Mouse (Mus musculus) layer of hippocampus, adult 2 months (tissue): ENCODE data around the gene Manf. TPM values are rescaled to one million over a fixed set of nuclear protein-coding genes. Genes with fewer than 3 reads are reported as not detected.

ENCODE experiments used
- DNase-seq, 2 experiments: peaks; one replicate each; pipeline ENCODE4 v3.0.0; 2022; ENCODE audit warnings: low spot score in 2 of 2
- H3K27ac ChIP-seq: fragments of 200-600 bp; 2 replicates; pipeline ENCODE4 v1.8.1; 2022
- H3K4me3 ChIP-seq: fragments of 200-600 bp; 2 replicates; pipeline ENCODE4 v1.8.1; 2022; ENCODE audit warnings: mild to moderate bottlenecking
- CTCF ChIP-seq: fragments of 200-600 bp; conservative IDR thresholded peaks from 2 replicates; pipeline ENCODE4 v1.8.1; 2022; ENCODE audit warnings: antibody characterized with exemption, mild to moderate bottlenecking, moderate library complexity
- total RNA-seq, 2 experiments: library from RNA; stranded (reverse); gene quantifications; 2 replicates each; pipeline ENCODE4 v1.2.3; 2021

Gene Manf
- total RNA-seq, 2 experiments from 2014 or later = 121 to 126 TPM

DNA sequence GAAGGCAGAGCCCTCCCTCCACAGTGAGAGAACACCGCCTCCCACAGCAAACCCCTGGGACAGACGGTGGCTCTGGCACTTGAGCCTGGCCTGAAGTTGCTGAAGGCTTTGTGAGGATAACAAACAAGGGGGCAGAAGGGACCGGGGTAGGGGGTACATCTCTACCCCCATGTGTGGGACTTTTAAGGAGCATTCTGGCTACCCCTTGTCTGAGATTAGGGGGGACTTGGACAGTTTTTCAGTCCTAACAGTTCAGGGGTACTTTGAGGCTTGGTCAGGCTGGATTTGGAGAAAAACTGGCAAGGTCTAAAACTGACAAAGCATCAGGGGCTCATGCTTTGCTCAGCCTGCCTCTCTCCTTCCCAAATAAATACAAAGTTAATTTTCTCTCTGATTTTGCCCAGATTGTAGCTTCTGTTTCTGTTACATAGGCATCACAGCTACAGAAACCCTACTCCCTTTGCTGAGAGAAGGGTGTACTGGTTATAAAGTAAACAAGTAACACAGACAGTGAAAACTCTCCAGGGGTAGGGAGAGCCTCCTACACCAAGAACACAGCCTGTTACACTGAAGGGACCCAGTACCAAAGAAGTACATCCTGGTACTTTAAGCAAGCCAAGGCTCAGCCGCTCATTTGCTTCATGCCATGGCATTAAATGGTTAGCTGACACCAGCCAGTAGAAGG, 10.6 kb downstream of the Manf start:
- H3K27ac ChIP-seq = peak overlapping the region; percentile 43; the same call in 1 of the 2 replicates

DNA sequence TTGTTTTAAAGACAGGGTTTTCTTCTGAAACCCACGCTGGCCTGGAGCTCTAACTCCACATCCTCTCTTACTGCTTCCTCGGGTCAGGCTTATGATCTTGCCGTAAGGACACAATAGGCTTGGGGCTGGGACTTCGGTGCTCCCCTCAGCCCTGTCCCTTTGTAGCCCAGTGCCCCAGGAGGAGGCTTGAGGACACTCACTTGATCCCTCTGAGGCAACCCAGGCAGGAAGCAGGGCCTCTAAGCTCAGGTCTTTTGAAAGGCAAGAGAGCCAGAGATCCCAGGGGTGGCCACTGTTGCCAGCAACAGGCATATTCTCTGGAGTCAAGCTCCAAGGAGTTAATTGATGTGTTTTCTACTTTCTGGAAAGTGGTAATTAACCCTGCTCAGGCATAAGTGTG, 12.3 kb downstream of the Manf start:
- Histone ChIP-seq H3K27ac (no peak overlapping the region), H3K4me3 (no peak overlapping the region)
- DNase-seq = no peak
- TF ChIP-seq CTCF = no peak

More for the DNA sequence above, 10.6 kb downstream of the Manf start:
- TF ChIP-seq CTCF = no peak
- H3K4me3 ChIP-seq = no peak overlapping the region
- no peak for DNase-seq

DNA sequence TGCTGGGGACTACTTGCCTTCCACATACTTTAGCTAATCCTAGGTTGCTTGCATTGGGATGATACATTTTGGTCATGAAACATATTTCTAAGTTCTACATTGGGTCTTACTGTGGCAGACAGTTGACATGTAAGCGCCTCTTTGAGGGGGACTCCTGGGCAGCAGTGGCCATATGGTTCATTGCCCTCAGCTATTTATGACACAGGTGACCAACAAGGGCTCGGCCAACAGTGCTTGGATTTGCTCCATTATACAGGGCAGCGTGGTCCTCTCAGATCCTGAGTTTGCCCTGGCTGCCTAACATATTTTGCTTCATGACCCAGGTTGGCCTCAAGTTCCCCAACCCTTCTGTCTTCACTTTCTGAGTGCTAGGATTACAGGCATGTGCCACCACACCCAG, 15.1 kb downstream of the Manf start:
- no peak overlapping the region for H3K27ac ChIP-seq
- no peak for TF ChIP-seq CTCF
- DNase-seq = no peak

DNA sequence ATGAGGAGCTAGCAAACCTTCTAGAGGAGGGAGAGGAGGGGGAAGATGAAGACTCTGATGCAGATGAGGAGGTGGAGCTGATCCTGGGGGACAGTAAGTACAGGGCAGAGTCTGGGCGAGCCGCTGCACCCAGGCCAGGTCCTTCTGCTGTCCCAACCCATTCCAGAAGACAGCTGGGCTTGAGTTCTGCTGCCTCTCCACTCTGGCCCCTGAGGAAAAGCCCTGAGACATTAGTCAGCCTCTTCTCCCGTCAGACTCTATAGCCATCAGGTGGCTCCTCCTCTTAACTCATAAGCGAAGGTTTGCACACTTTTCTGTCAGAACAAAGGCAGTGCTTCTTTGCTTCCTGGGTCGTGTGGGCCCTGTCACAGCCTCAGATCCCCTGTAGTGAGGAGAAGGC, 17.6 kb downstream of the Manf start:
- no peak for DNase-seq
- Histone ChIP-seq H3K4me3 (no peak overlapping the region), H3K27ac (no peak overlapping the region)
- no peak for TF ChIP-seq CTCF

More for the DNA sequence above, 15.1 kb downstream of the Manf start:
- H3K4me3 ChIP-seq = no peak overlapping the region

DNA sequence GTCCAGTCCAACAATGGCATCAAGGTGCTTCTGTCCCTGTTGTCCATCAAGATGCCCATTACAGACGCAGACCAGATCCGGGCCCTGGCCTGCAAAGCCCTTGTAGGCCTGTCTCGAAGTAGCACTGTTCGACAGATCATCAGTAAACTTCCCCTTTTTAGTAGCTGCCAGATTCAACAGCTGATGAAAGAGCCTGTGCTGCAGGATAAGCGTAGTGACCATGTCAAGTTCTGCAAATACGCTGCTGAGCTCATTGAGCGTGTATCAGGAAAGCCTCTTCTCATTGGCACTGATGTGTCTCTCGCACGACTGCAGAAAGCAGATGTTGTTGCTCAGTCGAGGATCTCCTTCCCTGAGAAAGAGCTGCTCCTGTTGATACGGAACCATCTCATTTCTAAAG, 33.7 kb downstream of the Manf start:
- no peak overlapping the region for H3K4me3 ChIP-seq
- H3K27ac ChIP-seq = no peak overlapping the region
- no peak for TF ChIP-seq CTCF
- no peak for DNase-seq

DNA sequence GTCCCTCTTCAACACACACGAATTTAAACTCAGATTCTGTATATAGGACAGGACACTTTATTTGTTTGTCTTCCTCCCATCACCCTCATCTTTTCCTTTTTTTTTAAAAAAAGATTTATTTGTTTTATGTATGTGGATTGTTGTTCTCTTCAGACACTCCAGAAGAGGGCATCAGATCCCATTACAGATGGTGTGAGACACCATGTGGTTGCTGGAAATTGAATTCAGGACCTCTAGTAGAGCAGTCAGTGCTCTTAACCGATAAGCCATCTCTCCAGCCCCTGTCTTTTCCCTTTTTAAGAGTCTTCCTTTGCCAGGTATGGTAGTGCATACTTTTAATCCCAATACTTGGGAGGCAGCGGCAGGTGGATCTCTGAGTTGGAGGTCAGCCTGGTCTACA, 35.1 kb downstream of the Manf start:
- no peak for DNase-seq
- Histone ChIP-seq H3K27ac (no peak overlapping the region), H3K4me3 (no peak overlapping the region)
- TF ChIP-seq CTCF = peak; percentile 55

DNA sequence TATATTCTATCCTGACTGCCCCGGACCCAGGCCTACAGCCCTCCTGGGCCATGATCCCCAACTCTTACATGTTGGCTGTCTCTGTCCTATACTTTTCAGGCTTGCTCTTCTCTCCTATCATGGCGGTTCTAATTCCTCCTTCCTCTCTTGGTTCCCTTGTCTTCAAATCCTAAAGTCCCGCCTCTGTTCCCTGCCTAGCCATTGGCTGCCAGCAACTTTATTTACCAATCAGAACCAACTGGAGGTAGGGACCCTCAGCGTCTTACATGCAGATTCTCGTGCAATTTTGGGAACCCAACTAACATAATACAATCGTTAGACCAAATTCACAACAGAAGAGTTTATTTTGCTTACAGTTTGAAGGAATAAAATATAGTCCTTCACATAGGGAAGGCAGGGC, 49.0 kb downstream of the Manf start:
- DNase-seq = no peak
- no peak overlapping the region for H3K27ac ChIP-seq
- TF ChIP-seq CTCF = no peak
- H3K4me3 ChIP-seq = no peak overlapping the region

DNA sequence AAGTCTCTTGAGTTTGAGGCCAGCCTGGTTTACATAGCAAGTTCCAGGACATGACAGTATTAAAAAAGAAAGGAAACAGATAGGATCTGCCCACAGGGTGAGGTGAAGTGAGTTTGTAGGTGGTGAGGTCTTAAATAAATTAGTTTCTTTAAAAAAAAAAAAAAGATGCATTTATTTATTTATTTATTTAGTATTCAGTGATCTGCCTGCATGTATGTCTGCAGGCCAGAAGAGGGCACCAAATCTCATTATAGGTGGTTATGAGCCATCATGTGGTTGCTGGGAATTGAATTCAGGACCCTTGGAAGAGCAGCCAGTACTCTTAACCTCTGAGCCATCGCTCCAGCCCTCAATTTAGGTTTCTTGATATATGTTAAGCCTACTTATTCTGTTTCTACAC, 51.2 kb downstream of the Manf start:
- TF ChIP-seq CTCF = peak; percentile 64
- DNase-seq = no peak
- H3K4me3 ChIP-seq = no peak overlapping the region
- H3K27ac ChIP-seq = no peak overlapping the region

DNA sequence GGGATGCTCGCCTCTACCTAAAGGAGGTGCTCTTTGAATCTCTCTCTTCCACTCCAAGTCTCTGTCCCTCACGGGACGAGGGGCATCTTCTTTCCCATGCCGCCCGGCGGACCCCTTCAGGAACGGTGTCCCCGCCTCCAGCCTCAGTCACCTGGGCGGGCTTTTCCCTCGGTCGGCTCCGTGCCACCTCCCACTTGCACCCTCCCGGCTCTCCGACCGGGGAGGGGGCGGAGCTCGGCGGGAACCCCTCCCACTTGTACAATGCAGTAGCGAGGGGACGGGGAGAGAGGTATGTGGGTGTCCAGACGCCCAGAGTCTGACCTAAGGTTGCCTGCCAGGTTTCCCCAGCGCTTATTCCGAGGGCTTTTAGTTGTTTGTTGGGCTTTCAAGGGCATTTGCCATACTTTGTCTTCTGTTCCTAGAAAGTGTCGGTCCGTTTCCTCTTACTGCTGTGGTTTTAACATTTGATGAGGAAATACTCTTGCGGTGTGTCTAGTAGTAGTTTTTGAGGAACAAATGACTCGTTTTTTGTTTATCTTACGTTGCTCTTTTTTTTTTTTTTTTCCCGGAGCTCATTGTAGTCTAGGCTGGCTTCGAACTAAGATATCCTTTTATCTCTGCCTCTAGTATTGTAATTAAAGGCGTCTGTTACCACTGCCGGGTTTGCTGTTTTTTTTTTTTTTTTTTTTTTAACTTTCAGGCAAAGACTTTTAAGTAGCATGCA, 69.2 kb downstream of the Manf start:
- peak overlapping the region; percentile 85 for H3K27ac ChIP-seq
- peak overlapping the region; percentile 86 for H3K4me3 ChIP-seq
- TF ChIP-seq CTCF = no peak; the same call in 1 of the 2 replicates
- peak; percentile 66 to 71 for DNase-seq

DNA sequence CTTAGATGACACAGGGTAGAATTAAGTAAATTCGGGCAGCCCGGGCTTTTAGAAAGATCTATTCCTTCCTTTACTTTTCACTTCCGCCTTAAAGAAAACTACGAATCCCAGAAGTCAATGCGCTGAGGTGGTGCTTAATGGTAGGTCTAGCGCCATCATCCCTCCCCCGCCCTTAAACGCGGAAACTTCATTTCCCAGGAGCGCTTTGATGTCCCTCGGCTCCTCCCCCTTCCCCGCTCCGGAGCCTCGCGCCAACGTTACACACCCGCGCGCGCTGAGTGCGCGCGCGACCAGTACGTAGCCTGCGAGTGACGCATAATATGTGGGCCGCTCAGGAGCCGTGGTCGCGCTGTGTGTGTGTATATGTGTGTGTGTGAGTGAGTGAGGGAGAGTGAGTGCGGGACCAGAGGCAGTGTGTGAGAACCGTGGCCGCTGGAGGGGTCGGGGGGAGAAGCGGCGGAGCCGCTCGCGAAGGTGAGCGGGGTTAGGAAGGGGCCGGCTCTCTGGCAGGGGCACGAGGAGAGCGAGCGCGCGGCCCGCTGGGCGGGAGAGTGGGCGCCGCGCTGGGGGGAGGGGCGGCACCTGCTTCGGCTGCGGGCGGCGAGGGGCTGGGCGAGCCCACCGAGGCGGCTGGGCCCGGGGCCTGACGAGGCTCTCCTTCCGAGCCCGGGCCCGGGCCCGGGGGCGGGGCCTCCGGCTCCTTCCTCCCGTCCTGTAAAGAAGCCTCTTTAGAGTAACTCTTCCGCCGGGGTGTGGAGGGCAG, 70.0 kb downstream of the Manf start, which contains the start of gene Dcaf1:
Gene Dcaf1, plus strand, starts transcription at position 257 of the 763 bp plus-strand sequence.
- DNase-seq = peak; percentile 91 to 96
- TF ChIP-seq CTCF = no peak
- peak within 1 kb of the TSS; percentile 85 for H3K27ac ChIP-seq
- H3K4me3 ChIP-seq = peak within 1 kb of the TSS; percentile 86

DNA sequence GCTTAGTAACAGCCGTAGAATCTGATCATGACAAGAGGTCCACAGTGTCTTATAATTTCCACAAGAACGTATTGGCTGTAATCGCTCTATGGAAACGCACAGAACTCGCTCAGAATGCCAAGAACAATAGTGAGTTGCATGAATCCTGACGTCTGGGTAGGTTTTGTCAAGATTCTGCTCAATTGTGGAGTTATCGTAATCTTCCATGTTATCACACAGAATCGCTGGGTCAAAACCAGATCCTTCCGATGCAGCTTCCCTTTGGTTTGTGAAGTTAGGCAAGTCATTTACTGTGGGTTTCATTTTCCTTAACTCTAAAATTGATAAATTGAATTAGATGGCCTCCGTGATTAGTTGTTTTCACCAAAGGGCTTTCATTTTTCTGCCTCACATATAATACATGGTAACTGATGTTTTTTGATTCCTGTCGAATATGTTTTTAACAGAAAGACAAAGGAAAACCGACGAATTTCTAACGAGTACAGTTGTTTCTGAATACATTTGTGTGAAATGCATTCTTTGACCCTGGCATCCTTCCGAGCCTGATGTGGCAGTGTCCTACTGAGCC, 70.6 kb downstream of the Manf start:
- H3K27ac ChIP-seq = peak overlapping the region; percentile 74
- TF ChIP-seq CTCF = no peak
- no peak for DNase-seq
- H3K4me3 ChIP-seq = peak overlapping the region; percentile 86

DNA sequence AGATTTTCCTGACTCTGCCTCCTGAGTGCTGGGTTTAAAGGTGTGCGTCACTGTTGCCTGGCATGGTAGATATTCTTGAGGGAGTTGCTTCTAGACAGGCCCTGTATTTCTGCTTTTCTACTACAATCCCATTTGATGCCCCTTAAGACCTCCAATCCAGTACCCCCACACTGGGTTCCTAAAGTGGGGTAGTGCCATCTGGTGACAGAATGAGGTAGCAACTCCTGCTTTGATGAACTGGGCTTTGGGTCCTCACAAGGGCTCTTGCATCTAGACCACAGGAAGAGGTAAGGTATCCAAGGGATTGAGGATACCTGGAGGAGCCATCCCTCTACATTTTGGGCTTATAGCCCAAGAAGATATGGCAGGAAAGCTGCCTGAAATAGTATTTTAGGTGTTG, 72.6 kb downstream of the Manf start:
- no peak overlapping the region for H3K27ac ChIP-seq
- TF ChIP-seq CTCF = peak; percentile 69
- H3K4me3 ChIP-seq = no peak overlapping the region
- no peak for DNase-seq

DNA sequence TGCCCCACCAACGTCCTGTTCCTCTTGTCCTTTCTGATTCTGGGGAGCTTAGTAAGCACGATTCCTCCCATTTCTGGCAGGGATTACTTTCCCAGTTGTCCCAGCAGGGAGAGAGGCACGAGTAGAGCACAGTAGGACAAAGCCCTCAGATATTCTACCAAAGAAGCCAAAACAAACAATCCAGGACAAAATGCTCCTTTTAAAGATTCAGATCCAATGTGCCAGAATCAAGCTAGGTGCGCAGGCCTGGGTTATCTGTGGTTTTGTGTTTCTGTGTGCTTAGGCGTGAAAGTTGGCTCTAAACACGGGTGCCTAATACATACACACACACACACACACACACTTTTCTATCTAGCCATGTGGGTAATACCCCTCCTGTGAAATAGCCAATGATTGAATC, 73.6 kb downstream of the Manf start:
- Histone ChIP-seq H3K4me3 (no peak overlapping the region), H3K27ac (no peak overlapping the region)
- TF ChIP-seq CTCF = no peak
- no peak for DNase-seq
